Mouse (Mus musculus): Measurements from ENCODE around the gene Fam166a.

The Fam166a gene

DNA sequence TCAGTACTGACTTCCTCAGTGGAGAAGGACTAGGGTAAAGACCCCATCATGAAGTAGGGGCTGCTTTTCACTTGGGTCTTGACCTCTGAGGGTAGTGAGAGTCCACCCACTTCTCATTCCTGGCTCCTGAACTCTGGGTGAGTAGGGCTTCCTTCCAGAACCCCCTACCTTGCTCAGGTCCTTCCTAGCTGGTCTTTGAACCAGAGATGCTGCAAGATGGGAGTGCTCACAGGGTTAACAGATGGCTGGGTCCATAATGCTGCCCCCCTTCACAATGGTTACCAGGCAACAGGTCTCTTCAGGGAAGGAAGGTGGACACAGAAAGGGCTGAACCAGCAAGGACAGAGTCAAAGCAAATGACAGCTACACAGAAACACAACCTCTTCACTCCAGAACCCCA lies at the start of gene Fam166a:
Fam166a (plus strand) TSS at position 301 of the 400 bp plus-strand sequence.
- no peak for DNase-seq (ENCODE audit: low read depth)

DNA sequence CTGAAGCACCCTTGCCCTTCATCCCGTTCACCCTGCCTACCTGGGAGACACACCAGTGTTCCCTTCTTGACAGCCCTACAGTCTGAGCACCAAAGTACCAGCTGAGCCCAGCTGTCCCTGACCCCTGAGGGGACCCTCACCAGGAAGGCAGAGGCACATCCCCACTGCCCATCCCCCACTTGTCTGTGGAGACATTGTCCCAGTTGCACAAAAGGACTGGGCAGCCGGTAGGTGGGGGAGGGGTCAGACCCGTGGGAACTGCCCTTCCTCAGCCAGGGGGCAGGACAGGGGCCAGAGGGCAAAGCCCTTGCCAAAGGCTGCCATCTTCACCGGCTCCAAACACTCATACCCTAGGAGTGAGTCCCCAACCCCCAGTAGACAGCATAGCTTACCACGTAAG lies 48.8 kb upstream of the Fam166a start:
- DNase-seq (ENCODE audit: low read depth) = no peak

DNA sequence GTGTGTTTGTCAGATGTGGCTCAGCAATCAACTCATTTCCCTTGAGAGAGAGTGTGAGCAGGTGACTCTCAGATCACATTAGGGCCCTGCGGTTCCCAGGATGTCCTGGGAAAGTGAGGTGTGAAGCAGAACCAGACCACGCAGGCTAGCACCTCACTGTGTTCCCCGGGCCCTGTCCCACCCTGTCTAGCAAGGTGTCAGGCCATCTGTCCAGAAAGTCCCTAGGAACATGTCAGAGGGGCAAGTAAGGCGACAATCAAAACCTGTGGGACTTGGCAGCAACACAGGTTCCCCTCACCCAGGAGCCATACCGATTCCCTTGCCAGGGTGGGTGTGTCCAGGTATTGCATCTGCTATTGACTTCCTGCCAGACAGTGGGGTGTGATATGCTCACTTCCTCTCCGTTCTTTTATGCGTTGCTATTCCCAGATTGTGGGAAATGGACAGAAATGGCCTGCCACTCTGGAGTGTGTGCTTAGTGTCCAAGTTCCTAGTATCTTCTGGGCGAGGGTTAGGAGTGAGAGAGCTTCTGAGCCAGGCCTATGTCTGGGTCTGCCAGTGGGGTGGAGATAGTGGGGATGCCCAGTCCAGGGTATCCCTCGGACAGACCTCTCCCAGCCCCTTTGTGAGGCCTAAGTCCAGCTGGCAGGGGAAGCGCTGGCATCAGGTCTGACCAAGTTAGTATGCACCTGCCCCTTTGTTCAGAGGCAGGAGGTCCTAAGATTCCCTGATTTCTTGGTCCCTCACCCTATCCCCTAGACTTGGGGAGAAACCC lies 48.0 kb upstream of the Fam166a start:
- no peak for DNase-seq (ENCODE audit: low read depth)

DNA sequence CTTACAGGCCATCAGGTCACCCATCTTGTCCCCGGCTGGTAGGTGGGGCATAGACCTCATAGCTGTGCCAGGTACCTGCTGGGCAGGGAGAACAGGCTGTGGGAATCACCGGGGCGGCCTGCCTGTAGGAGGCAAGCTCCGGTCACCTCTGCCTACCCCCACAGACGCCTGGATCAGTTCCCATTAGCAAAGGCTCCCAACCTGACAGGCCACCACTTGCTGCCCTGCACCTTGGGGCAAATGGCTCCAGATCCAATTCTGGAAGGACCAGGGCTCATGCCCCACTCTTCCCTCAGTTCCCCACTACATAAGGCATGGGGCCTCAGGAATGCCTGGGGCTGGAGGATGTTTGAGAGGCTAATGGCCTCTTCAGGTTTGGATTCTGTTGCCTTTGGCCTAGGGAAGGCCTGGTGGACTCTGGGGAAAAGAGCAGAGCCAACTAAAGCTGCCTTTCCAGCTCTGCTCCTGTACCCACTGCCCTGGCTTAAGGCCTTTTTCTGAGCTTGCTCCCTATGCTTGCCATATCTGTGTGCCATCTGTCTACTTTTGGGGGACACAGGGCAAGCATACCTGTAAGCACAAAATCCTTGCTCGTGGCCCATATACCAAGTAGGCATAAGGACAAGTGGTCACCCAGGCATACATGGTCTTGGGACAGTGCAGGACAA lies 47.3 kb upstream of the Fam166a start:
- no peak for DNase-seq (ENCODE audit: low read depth)

DNA sequence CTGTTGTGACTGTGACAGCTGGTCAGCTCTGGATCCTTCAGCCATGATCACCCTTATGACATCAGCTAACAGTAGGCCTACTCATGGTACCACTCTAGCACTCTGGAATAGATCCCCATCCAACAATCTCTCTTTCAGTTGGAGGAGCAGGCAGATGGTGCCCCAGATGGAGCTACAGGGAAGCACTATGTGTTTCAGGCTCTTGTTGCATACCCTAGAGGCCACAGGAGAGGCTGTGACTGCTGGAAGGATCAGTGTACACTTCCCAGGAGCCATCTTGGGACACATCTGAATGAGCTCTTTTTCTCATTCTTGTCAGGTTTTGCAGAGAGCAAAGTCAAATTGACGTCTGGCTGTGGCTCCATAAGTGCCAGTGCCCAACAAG lies 46.8 kb upstream of the Fam166a start:
- no peak for DNase-seq (ENCODE audit: low read depth)

DNA sequence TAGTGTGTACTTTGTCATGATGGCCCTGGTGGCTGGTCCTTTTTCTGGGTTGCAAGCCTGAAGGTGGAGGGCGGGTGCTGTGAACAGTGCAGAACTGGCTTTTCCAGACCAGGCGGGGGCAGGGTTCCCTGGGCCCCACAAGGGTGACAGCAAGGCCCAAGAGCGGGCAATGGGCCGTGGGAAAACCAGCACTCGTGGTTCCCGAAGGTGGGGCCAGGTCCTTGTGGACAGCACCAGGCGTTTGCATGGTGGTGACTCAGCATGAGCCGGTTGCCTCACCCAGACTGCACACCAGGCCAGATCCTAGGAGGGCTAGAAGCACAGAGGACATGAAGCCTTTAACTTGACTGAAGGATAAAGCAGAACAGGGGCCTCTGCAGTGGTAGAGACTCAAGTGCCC lies 45.9 kb upstream of the Fam166a start:
- DNase-seq (ENCODE audit: low read depth) = no peak

DNA sequence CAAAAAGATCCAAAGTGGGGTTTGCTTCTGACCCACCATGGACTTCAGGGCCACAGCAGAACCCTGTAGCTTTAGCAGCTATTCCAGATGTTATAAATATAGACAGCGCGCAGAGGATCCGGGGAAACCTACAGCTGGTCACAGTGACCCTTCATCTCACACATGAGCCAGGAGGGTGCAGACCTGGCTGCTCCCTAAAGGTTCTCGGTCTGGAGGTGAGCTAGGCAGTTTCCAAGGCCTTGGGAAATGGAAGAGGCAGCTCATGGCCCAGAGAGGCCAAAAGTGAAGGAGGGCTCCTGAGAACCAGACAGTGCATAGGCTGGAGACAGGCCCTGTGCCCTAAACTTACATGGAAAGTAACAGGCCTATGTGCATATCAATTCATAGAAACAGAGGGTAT lies 44.7 kb upstream of the Fam166a start:
- DNase-seq (ENCODE audit: low read depth) = no peak

DNA sequence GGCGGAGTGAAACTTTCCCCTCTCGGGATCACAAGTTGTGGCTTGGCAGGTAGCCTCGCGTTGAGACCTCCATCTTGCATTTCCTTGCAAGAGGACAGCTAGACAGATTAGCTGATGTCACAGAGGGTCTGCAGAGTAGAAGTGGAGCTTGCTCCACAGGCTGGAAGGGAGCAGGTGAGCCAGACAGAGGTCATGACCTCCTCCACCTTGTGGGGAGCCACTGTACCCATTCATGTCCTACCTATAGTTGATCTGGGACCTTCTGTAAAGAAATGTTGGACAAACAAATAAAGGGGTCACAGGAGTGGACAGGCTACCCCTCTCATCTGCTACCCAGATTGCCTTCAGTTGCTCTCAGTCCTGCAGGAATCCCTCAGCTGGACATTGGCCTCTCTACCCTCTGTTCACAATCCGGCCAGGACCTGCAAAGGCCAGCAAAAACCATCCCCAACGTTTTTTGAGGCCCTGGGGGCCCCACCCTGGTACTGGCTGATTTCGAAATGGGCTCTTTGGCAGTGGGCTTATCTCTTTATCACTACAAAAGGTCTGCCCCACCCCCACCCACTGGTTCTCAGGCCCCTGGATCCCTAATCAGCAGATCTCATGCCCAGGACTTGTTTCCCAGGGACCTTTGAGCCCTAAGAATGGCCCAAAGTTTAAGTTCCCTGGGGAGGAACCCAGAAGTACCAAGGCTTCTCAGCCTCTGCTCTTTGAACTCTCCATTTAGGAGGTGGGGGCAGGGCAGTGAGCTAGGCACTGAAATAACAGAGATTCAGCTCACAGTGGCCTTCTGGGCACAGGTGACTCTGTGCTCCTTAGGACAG lies 43.5 kb upstream of the Fam166a start:
- no peak for DNase-seq (ENCODE audit: low read depth)

DNA sequence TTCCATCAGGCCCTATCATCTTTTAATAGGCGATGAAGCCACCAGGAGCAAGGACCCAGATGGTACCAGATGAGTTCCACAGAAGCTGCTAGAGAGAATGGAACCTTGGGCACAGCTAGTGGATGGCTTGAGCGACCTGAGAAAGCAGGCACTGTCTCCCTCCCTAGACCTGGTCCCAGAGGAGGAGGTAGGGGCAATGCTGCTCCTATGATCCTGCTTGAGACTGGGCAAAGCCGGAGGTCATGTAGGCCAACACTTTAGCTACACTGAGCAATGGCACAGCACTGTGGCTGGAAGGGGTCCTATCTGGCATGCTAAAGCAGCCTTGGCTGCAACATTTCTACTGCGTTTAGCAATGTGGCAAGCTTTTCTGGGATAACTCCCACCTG lies 42.9 kb upstream of the Fam166a start:
- no peak for DNase-seq (ENCODE audit: low read depth)

DNA sequence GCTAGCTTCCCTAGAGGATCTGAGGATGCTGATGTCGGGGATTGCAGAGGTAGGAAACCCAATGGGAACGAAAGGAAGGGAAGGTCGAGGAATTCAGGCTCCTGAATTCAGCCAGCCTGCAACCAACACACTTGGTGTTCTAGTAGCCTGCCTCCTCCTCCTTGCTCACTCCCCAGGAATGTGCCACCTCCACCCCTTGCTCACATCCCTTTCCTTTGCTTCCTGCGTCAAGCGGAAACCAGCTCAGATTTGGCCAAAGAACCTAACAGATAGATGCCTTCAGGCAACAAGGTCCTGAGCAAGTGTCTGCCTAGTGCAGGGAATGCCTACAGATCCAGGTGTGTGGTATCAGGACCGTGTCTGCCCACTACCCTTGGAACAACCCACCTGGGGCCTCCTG lies 42.0 kb upstream of the Fam166a start:
- no peak for DNase-seq (ENCODE audit: low read depth)

DNA sequence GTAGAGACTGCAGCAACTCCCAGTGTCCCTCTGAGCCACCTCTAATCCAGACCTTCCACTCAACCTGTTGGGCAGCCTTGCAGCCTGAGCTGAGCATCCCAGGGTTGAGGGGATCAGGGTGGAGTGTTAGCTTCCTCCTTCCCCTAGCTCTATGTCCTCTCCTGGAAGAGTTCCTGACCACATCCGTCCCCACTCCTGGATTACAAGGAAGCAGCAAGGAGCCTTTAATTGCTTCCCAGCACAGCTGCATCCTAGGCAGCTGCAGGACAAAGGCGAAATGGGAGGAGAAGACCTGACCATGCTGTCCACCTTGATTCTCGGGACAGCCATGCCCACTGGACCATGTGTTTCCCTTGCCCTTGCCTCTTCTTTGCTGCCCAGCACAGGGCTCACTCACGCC lies 41.5 kb upstream of the Fam166a start:
- DNase-seq (ENCODE audit: low read depth) = no peak

DNA sequence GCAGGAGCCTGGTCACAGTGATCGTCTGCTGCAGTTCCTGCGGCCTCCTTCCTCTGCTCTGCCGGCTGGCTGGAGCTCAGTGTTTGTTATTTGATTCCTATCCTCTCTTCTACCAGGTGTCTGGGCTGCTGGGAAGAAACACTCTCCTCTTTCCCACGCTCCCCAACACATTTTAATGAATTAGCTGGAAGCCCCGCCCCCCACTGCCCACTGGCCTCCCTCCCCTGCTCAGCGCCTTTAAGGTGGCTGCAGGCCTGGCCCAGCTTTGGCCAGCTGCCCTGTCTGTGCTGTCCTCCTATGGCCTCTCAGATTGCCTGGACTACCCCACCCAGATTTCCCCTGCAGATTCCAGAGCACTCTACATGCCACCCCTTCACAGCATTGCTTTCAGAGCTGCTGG lies 40.9 kb upstream of the Fam166a start:
- DNase-seq (ENCODE audit: low read depth) = no peak

DNA sequence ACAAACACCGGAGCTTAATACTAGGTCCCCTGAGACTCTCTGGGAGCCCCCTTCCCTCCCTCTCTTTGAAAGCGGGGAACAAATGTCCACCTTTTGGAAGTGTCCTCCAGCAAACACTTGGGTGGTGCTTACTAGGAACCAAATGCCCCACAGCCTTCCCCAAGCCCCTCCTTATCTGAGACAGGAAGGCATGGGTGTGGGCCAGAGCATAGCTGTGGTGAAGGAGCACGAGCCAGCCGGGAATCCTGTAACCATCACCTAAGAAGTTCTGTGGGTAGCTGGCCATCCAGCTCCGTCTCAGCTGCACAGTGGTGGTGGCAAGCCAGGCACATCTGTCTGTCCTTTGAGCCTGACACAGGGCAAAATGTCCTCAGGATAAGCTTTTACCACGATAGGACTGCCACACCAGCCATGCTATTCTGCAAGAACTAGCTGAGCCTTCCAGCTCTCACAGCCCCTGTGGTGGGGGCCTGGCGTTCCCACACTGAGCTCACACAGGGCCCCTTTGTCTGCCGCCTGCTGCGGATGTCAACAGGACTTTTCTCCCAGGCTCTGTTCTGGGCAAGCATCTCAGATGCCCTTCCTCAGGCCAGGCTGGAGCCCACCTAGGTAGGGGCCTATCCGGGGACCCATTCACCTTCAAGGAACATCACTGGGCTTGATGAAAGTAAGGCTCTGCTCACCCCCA lies 40.1 kb upstream of the Fam166a start:
- no peak for DNase-seq (ENCODE audit: low read depth)

DNA sequence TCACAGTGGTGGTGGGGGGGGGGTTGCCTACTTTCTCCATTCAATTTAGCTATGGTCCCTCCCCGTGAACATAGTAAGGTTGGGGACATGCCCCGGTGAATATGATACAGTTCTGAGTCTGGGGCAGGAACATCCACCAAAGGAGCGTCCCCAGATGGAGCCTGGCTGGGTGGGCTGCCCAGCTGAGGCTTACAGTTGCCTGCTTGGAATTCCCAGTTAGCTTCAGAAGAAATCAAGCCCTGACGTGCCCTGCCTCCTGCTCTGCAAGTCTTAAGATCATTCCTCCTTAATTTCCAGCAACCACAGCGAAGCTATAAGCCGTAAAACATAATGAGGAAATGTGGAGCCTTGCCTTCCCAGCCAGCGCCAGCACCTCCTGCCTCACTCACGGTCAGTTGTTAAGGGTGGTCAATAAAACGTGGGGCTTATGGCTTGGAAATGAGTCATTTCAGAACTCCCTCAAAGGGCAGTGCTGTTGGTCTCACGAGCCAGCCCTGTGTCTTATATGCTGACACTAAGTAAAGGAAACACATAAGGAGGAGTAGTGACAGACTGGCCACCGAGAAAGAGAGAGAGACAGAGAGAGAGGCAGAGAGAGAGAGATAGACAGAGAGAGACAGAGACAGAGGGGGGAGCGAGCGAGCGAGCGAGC lies 38.9 kb upstream of the Fam166a start:
- no peak for DNase-seq (ENCODE audit: low read depth)

DNA sequence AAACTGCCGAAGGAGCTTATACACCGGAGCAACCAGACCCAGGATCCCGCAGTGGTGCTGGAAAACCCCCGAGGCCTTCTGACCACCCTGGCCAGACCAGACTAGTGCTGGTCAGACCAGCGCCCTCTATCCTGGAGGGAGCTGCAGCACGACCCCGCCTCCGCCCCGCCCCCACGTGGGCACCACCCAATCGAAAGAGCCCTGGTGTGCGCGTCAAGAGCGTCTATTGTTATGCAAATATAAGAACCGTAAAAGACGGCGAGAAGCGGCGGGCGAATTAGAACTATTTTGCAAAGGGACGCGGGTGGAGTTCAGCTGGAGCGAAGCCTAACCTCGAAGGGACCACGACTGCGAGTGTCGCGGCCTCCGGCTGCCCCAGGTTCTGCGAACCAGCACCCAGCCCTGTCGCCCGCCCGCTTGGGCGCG lies 38.1 kb upstream of the Fam166a start, which contains the start of gene Nrarp:
Nrarp (plus strand) TSS at position 281 of the 426 bp plus-strand sequence.
- DNase-seq (ENCODE audit: low read depth) = peak; percentile 80

DNA sequence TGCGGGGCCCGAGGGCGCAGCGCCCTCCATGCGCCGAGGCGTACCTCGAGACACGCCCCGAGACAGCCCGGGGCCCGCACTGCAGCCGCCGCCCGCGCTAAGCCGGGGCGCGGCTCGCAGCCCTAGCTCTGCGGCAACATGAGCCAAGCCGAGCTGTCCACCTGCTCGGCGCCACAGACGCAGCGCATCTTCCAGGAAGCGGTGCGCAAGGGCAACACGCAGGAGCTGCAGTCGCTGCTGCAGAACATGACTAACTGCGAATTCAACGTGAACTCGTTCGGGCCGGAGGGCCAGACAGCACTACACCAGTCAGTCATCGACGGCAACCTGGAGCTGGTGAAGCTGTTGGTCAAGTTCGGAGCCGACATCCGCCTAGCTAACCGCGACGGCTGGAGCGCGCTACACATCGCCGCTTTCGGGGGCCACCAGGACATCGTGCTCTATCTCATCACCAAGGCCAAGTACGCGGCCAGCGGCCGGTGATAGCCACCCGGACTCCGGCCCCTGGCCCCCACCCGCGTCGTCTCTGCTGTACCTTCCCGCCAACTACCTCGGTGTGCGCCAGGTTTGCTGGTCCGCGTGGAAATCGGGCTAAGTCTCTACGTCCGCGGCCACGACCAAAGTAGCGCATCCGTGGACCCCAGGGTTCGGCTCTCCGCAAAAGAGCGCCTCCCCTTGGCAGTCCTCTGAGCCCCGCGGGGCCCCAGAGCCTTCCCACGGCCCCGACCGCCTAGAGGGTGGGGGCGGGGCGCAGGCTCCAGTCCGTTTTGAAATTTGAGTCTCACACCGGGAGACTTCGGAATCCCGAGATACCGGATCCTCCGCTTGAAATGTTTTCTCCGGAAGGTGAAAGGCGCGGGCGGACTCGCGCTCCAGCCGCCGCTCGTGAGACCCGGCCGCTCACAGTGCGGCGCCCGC lies 37.3 kb upstream of the Fam166a start:
- DNase-seq (ENCODE audit: low read depth) = no peak

DNA sequence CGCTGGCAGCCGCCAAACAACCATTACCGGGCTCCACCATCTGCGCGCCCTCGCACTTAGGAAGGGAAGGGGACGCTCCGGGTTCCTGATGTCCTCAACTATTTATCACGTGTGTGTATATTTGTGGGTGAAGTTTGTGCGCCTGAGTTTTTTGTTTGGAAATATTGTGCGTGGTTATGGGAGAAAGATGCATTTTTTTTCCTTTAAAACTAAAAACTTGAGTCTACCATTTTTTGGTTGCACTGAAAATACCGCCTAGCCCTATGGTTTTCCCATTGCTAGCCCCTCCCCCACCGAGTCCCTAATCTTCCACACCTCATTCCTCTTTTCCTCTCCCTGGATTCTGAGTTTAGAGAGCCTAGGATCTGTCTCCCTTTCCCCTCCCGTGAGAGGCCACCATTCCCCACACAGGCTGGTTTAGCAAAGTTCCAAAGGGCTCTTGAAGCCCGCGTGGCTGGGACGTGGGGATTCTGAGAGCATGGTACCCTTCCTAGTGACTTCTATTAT lies 36.6 kb upstream of the Fam166a start:
- no peak for DNase-seq (ENCODE audit: low read depth)

DNA sequence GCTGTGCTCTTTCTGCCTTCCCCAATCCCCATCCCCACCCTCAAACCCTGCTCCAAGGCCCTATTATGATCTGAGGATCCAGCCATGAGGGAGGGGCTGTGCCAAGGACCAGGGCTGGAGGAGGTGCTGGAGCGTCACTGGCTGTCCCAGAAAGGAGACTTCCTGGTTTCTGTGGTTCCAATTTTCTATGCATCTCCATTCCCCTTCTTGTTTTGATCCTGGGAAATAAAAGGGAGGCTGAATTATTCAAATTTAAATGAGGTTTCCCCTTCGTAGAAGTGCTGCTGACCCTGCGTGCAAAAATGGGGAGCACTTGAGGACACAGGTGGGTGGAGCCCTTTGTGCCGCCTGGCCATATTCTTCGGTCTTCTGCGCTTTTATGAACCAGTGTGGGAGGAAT lies 35.9 kb upstream of the Fam166a start:
- no peak for DNase-seq (ENCODE audit: low read depth)

DNA sequence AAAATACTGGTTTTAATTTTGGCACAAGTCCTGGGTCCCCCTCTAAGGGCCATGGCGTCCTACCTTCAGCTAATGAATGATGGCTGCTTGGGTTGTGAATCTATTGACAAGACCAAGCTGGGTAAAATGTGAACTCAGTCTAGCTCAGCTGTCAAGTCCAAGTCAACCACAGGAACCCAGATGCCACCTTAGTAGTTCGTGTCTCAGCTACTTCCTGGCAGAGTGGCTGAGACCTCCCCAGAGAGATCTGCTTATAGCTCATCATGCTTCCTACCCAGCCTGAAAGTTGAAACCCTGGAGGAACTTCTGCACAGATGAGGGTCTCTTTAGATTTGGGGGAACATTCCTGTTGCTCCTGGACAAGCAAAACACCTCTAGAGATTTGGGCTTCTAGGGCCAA lies 35.2 kb upstream of the Fam166a start:
- DNase-seq (ENCODE audit: low read depth) = no peak

DNA sequence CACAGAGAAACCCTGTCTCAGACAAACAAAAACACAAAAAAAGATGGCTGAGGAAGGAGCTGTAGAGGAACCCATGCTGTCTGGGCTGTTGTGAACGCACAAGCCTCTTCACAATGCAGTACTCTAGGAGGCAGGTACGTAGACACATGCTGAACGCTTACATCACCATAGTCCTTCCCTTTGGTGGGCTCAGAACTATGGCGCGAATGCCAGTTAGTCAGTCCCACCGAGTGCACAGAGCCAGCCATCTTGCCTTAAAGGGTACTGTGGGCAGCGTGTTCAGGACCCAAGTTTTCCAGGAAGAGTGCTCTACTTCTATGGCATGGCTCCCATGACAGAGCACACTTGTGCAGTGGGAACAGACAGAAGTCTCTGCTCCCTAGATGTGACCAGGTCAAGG lies 34.0 kb upstream of the Fam166a start:
- no peak for DNase-seq (ENCODE audit: low read depth)
